Mouse (Mus musculus) liver, embryonic 12.5 days (tissue): Measurements from ENCODE around the gene Tle3. TPM values are rescaled to one million over a fixed set of nuclear protein-coding genes. Genes with fewer than 3 reads are reported as not detected.

Experiments used
- ATAC-seq: fragments of 200-750 bp; cut with Nextera tagmentation; 2 replicates; pipeline ENCODE4 v1.8.0; 2017; ENCODE audit warnings: moderate number of reproducible peaks, mild to moderate bottlenecking, moderate library complexity
- H3K27ac ChIP-seq: fragments of 300-500 bp; sonication (generic); 2 replicates; pipeline ENCODE4 v1.5.1; 2016; ENCODE audit warnings: mild to moderate bottlenecking
- H3K27me3 ChIP-seq: fragments of 300-500 bp; sonication (generic); replicated peaks from 2 replicates; pipeline ENCODE4 v1.6.1; 2016; ENCODE audit warnings: mild to moderate bottlenecking, moderate library complexity
- H3K36me3 ChIP-seq: fragments of 300-500 bp; sonication (generic); 2 replicates; pipeline ENCODE4 v1.6.1; 2016; ENCODE audit warnings: mild to moderate bottlenecking, moderate library complexity
- H3K4me1 ChIP-seq: fragments of 300-500 bp; sonication (generic); 2 replicates; pipeline ENCODE4 v1.6.1; 2016
- H3K4me2 ChIP-seq: fragments of 300-500 bp; sonication (generic); 2 replicates; pipeline ENCODE4 v1.6.1; 2016; ENCODE audit warnings: mild to moderate bottlenecking, moderate library complexity
- H3K4me3 ChIP-seq: fragments of 300-500 bp; sonication (generic); 2 replicates; pipeline ENCODE4 v1.5.1; 2016; ENCODE audit warnings: mild to moderate bottlenecking, moderate library complexity
- H3K9ac ChIP-seq: fragments of 300-500 bp; sonication (generic); 2 replicates; pipeline ENCODE4 v1.6.1; 2016; ENCODE audit warnings: mild to moderate bottlenecking, moderate library complexity
- H3K9me3 ChIP-seq: fragments of 300-500 bp; sonication (generic); replicated peaks from 2 replicates; pipeline ENCODE4 v1.6.1; 2016; ENCODE audit warnings: mild to moderate bottlenecking, moderate library complexity
- WGBS: fragments of 180-500 bp; shearing (Covaris S2); methylation state at CpG from one replicate; pipeline ENCODE4 v1.1.7; 2016; ENCODE audit not compliant: insufficient replicate concordance; 5-methylcytosine and 5-hydroxymethylcytosine counted together
- polyA plus RNA-seq: library from polyadenylated mRNA; unstranded; fragments of >200 nt; fragmentation: Nextera tagmentation; extraction: Ambion mirVana; gene quantifications from 2 replicates; pipeline ENCODE4 v1.2.1, GENCODE M21; 2016

Gene Tle3
- polyA plus RNA-seq, 1 experiment from 2014 or later = 7.7 TPM

GRCm38 (mm10) chr9:61336591-61337587, 35.3 kb upstream of the Tle3 start:
- H3K9me3 ChIP-seq = no peaks in the 10 kb centered on the region
- no peak overlapping the region for H3K4me2 ChIP-seq
- H3K4me3 ChIP-seq = no peak overlapping the region
- H3K27me3 ChIP-seq = peaks cover 83% of the 10 kb centered on the region
- peaks cover 17% of the 10 kb centered on the region for H3K4me1 ChIP-seq
- no peak for ATAC-seq
- 24% methylated on average over 17 of the region's 17 CpGs for WGBS
- H3K27ac ChIP-seq = no peak overlapping the region
- no peak overlapping the region for H3K9ac ChIP-seq
- H3K36me3 ChIP-seq = no peaks in the 10 kb centered on the region

GRCm38 (mm10) chr9:61337665-61338064, 34.5 kb upstream of the Tle3 start:
- peaks cover 17% of the 10 kb centered on the region for H3K4me1 ChIP-seq
- peaks cover 83% of the 10 kb centered on the region for H3K27me3 ChIP-seq
- no peak overlapping the region for H3K4me3 ChIP-seq
- H3K9me3 ChIP-seq = no peaks in the 10 kb centered on the region
- H3K27ac ChIP-seq = no peak overlapping the region
- no peak overlapping the region for H3K9ac ChIP-seq
- 20% methylated on average over 9 of the region's 9 CpGs for WGBS
- H3K36me3 ChIP-seq = no peaks in the 10 kb centered on the region
- no peak for ATAC-seq
- no peak overlapping the region for H3K4me2 ChIP-seq

GRCm38 (mm10) chr9:61339311-61339710, 32.9 kb upstream of the Tle3 start:
- H3K9ac ChIP-seq = no peak overlapping the region
- H3K4me3 ChIP-seq = no peak overlapping the region
- ATAC-seq = no peak; the same call in 1 of the 2 replicates
- H3K9me3 ChIP-seq = no peaks in the 10 kb centered on the region
- no peak overlapping the region for H3K4me2 ChIP-seq
- peaks cover 17% of the 10 kb centered on the region for H3K4me1 ChIP-seq
- H3K36me3 ChIP-seq = no peaks in the 10 kb centered on the region
- WGBS = 48% methylated on average over 6 of the region's 6 CpGs
- H3K27me3 ChIP-seq = peaks cover 96% of the 10 kb centered on the region
- H3K27ac ChIP-seq = no peak overlapping the region

- no peak for ATAC-seq
- peaks cover 17% of the 10 kb centered on the region for H3K4me1 ChIP-seq
- 64% methylated on average over 2 of the region's 2 CpGs for WGBS
- H3K4me2 ChIP-seq = no peak overlapping the region
- H3K4me3 ChIP-seq = no peak overlapping the region
- H3K36me3 ChIP-seq = no peaks in the 10 kb centered on the region
- peaks cover 96% of the 10 kb centered on the region for H3K27me3 ChIP-seq
- no peak overlapping the region for H3K27ac ChIP-seq
- no peaks in the 10 kb centered on the region for H3K9me3 ChIP-seq
- no peak overlapping the region for H3K9ac ChIP-seq
These were observed 31.8 kb upstream of the Tle3 start for GRCm38 (mm10) chr9:61340333-61340732.

- no peak overlapping the region for H3K27ac ChIP-seq
- no peak overlapping the region for H3K4me2 ChIP-seq
- peaks cover 95% of the 10 kb centered on the region for H3K27me3 ChIP-seq
- peaks cover 12% of the 10 kb centered on the region for H3K4me1 ChIP-seq
- no peaks in the 10 kb centered on the region for H3K9me3 ChIP-seq
- ATAC-seq = no peak
- 58% methylated on average over 6 of the region's 6 CpGs for WGBS
- H3K36me3 ChIP-seq = no peaks in the 10 kb centered on the region
- no peak overlapping the region for H3K4me3 ChIP-seq
- H3K9ac ChIP-seq = no peak overlapping the region
These were observed 29.9 kb upstream of the Tle3 start for GRCm38 (mm10) chr9:61342297-61342696.

- 69% methylated on average over 6 of the region's 6 CpGs for WGBS
- no peaks in the 10 kb centered on the region for H3K9me3 ChIP-seq
- H3K4me2 ChIP-seq = no peak overlapping the region
- no peak overlapping the region for H3K4me3 ChIP-seq
- peaks cover 84% of the 10 kb centered on the region for H3K27me3 ChIP-seq
- H3K36me3 ChIP-seq = no peaks in the 10 kb centered on the region
- H3K4me1 ChIP-seq = peaks cover 5% of the 10 kb centered on the region; the same call in 1 of the 2 replicates
- ATAC-seq = no peak
- H3K9ac ChIP-seq = no peak overlapping the region
- no peak overlapping the region for H3K27ac ChIP-seq
These were observed 27.5 kb upstream of the Tle3 start for GRCm38 (mm10) chr9:61344684-61345083.

- no peak overlapping the region for H3K4me3 ChIP-seq
- H3K4me2 ChIP-seq = no peak overlapping the region
- peaks cover 78% of the 10 kb centered on the region for H3K27me3 ChIP-seq
- WGBS = 20% methylated on average over 7 of the region's 7 CpGs
- no peaks in the 10 kb centered on the region for H3K9me3 ChIP-seq
- no peaks in the 10 kb centered on the region for H3K36me3 ChIP-seq
- no peak overlapping the region for H3K27ac ChIP-seq
- H3K4me1 ChIP-seq = peaks cover 18% of the 10 kb centered on the region
- no peak overlapping the region for H3K9ac ChIP-seq
- no peak for ATAC-seq
These were observed 25.2 kb upstream of the Tle3 start for GRCm38 (mm10) chr9:61347011-61347410.

GRCm38 (mm10) chr9:61348036-61348435, 24.1 kb upstream of the Tle3 start:
- WGBS = 71% methylated on average over 9 of the region's 9 CpGs
- Histone ChIP-seq H3K4me3 (no peak overlapping the region), H3K36me3 (no peaks in the 10 kb centered on the region), H3K27me3 (peaks cover 74% of the 10 kb centered on the region), H3K4me1 (peaks cover 18% of the 10 kb centered on the region), H3K9me3 (no peaks in the 10 kb centered on the region), H3K27ac (no peak overlapping the region), H3K4me2 (no peak overlapping the region), H3K9ac (no peak overlapping the region)
- ATAC-seq = no peak

- 49% methylated on average over 6 of the region's 6 CpGs for WGBS
- Histone ChIP-seq H3K27me3 (peaks cover 73% of the 10 kb centered on the region), H3K9ac (no peak overlapping the region), H3K27ac (no peak overlapping the region), H3K4me2 (no peak overlapping the region), H3K4me3 (no peak overlapping the region), H3K9me3 (no peaks in the 10 kb centered on the region), H3K36me3 (no peaks in the 10 kb centered on the region), H3K4me1 (peaks cover 18% of the 10 kb centered on the region)
- ATAC-seq = no peak
These were observed 23.6 kb upstream of the Tle3 start for GRCm38 (mm10) chr9:61348616-61349015.

GRCm38 (mm10) chr9:61349697-61350096, 22.5 kb upstream of the Tle3 start:
- H3K36me3 ChIP-seq = no peaks in the 10 kb centered on the region

GRCm38 (mm10) chr9:61351164-61351563, 21.0 kb upstream of the Tle3 start:
- H3K27me3 ChIP-seq = peaks cover 63% of the 10 kb centered on the region
- ATAC-seq = no peak
- no peak overlapping the region for H3K4me3 ChIP-seq
- H3K36me3 ChIP-seq = no peaks in the 10 kb centered on the region
- H3K9me3 ChIP-seq = no peaks in the 10 kb centered on the region
- no peak overlapping the region for H3K9ac ChIP-seq
- H3K27ac ChIP-seq = no peak overlapping the region
- WGBS = 25% methylated on average over 4 of the region's 4 CpGs
- peaks cover 18% of the 10 kb centered on the region for H3K4me1 ChIP-seq
- H3K4me2 ChIP-seq = no peak overlapping the region

More at GRCm38 (mm10) chr9:61349697-61350096, 22.5 kb upstream of the Tle3 start:
- Histone ChIP-seq H3K27ac (no peak overlapping the region), H3K9me3 (no peaks in the 10 kb centered on the region), H3K27me3 (peaks cover 70% of the 10 kb centered on the region), H3K4me1 (peaks cover 18% of the 10 kb centered on the region), H3K4me3 (no peak overlapping the region), H3K9ac (no peak overlapping the region), H3K4me2 (no peak overlapping the region)
- ATAC-seq = no peak
- 20% methylated on average over 7 of the region's 7 CpGs for WGBS

GRCm38 (mm10) chr9:61358933-61359332, 13.2 kb upstream of the Tle3 start:
- H3K4me1 ChIP-seq = peaks cover 14% of the 10 kb centered on the region
- peaks cover 78% of the 10 kb centered on the region for H3K27me3 ChIP-seq
- WGBS = 54% methylated on average over 4 of the region's 4 CpGs
- H3K4me3 ChIP-seq = no peak overlapping the region
- no peak overlapping the region for H3K4me2 ChIP-seq
- no peak for ATAC-seq
- no peak overlapping the region for H3K9ac ChIP-seq
- H3K9me3 ChIP-seq = no peaks in the 10 kb centered on the region
- no peaks in the 10 kb centered on the region for H3K36me3 ChIP-seq
- H3K27ac ChIP-seq = no peak overlapping the region
